ENCODE assay signal across 7 mouse cellular contexts in the genomic region with DNA sequence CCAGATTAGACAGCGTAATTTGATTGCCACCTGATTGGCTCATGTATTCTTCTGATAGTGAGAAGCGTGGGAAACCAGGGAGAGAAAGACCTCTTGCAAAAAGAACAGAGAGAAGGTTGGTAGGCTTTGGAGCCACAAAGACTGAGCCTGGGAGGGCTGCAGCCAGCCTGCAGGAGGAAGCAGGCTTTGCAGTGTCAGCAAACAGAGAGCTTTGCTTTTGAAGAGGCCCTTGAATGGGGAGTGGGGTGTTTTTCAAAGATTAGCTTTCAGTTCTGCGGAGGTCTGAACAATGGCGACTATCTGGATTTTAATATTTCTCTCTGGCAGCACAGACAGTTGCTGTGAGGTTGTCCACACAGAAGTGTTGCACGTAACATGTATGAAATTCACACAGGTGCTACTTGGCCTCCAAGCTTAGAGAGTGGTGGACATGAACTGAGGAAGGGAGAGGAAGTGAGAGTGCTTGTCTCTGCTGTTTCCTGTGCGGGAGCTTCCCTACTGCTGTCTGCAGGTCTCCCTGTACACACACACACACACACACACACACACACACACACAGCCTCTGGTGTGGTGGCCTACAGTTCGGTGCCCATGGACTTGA.
DNase-seq lines count a peak whose midpoint lies in the region; ATAC-seq and TF ChIP-seq lines count a peak whose summit lies in the region.

No protein-coding gene starts in this region.

- peaks cover 10% of the 10 kb centered on the region for H3K4me1 ChIP-seq in liver, postnatal 0 days (ENCODE audit: insufficient read depth)

- no peak for TF ChIP-seq EP300 in liver, postnatal 0 days (IDR thresholded peaks at IDR 0.05; ENCODE audit: low read depth)

- no peak overlapping the region for H3K9ac ChIP-seq in liver, postnatal 0 days (replicated peaks)

- no peaks in the 10 kb centered on the region for H3K9me3 ChIP-seq in liver, postnatal 0 days (ENCODE audit: low read length)

- no peak for TF ChIP-seq CTCF in liver, postnatal 0 days (IDR thresholded peaks at IDR 0.05; ENCODE audit: low read depth)

- H3K4me3 ChIP-seq in liver, postnatal 0 days (ENCODE audit: low read depth, low read length), result no peak overlapping the region

- H3K4me2 ChIP-seq in liver, postnatal 0 days (ENCODE audit: low read depth, low read length), result no peak overlapping the region

- H3K27ac ChIP-seq in liver, postnatal 0 days (ENCODE audit: low read depth), result no peak overlapping the region

- no peaks in the 10 kb centered on the region for H3K27me3 ChIP-seq in liver, postnatal 0 days (ENCODE audit: insufficient read depth, low read length)

- peak; percentile 94 for ATAC-seq in granulocyte monocyte progenitor cell, adult 5-6 weeks (replicated peaks; ENCODE audit: poor library complexity, severe bottlenecking)
- ATAC-seq in liver, postnatal 0 days, result peak; percentile 50; the same call in 1 of the 2 replicates

- 37% methylated on average over 7 of the region's 7 CpGs for WGBS in liver, postnatal 0 days (ENCODE audit: insufficient replicate concordance)

- peaks cover 9% of the 10 kb centered on the region for H3K36me3 ChIP-seq in liver, postnatal 0 days (replicated peaks; ENCODE audit: insufficient read depth, low read length)

- DNase-seq in right cerebral cortex, postnatal 14 days, result peak; percentile 32
- DNase-seq in right cerebral cortex, postnatal 4 days, result no peak
- peak; percentile 25 for DNase-seq in liver, postnatal 0 days
- peak; percentile 21 to 32 for DNase-seq in thymus, postnatal 36 days
- DNase-seq in urinary bladder, postnatal 14 days (ENCODE audit: low spot score), result no peak
- no peak for DNase-seq in retina, embryonic 14.5 days (ENCODE audit: low spot score)

Comparison
In these comparisons a context has a peak if more than half of its experiments do, and no peak if none do; other contexts are left out.
1. DNase-seq: peak in right cerebral cortex, postnatal 14 days (single experiment), liver, postnatal 0 days (single experiment) and thymus, postnatal 36 days (2 of 2); none in right cerebral cortex, postnatal 4 days (single experiment), urinary bladder, postnatal 14 days (single experiment) and retina, embryonic 14.5 days (single experiment).